Mouse (Mus musculus): ENCODE measurements around the gene Vti1a.
A peak's percentile ranks its signal among the peaks of the same experiment; 100 is the strongest.

Vti1a gene

GRCm38 (mm10) chr19:55316109-55316714 lies at the start of gene Vti1a:
Vti1a (plus strand) TSS chr19:55316295.
- DNase-seq (ENCODE audit: low spot score in 2 of 2): peak; percentile 76 to 81

- DNase-seq (ENCODE audit: low spot score in 2 of 2): no peak
Observed at GRCm38 (mm10) chr19:55266786-55267185, 49.3 kb upstream of the Vti1a start.

GRCm38 (mm10) chr19:55268150-55268549 lies 47.9 kb upstream of the Vti1a start:
- DNase-seq (ENCODE audit: low spot score in 2 of 2): no peak

- no peak for DNase-seq (ENCODE audit: low spot score in 2 of 2)
Observed at GRCm38 (mm10) chr19:55269051-55269450, 47.0 kb upstream of the Vti1a start.

- no peak for DNase-seq (ENCODE audit: low spot score in 2 of 2)
Observed at GRCm38 (mm10) chr19:55271448-55271847, 44.6 kb upstream of the Vti1a start.

GRCm38 (mm10) chr19:55273340-55273739 lies 42.8 kb upstream of the Vti1a start:
- no peak for DNase-seq (ENCODE audit: low spot score in 2 of 2)

GRCm38 (mm10) chr19:55276100-55276499 lies 40.0 kb upstream of the Vti1a start:
- no peak for DNase-seq (ENCODE audit: low spot score in 2 of 2)

- no peak for DNase-seq (ENCODE audit: low spot score in 2 of 2)
Observed at GRCm38 (mm10) chr19:55276770-55277169, 39.3 kb upstream of the Vti1a start.

GRCm38 (mm10) chr19:55284093-55284492 lies 32.0 kb upstream of the Vti1a start:
- DNase-seq (ENCODE audit: low spot score in 2 of 2): no peak

- no peak for DNase-seq (ENCODE audit: low spot score in 2 of 2)
Observed at GRCm38 (mm10) chr19:55286034-55286433, 30.1 kb upstream of the Vti1a start.

GRCm38 (mm10) chr19:55288974-55289373 lies 27.1 kb upstream of the Vti1a start:
- no peak for DNase-seq (ENCODE audit: low spot score in 2 of 2)

- DNase-seq (ENCODE audit: low spot score in 2 of 2): no peak
Observed at GRCm38 (mm10) chr19:55290621-55291270, 25.3 kb upstream of the Vti1a start.

- DNase-seq (ENCODE audit: low spot score in 2 of 2): no peak
Observed at GRCm38 (mm10) chr19:55292210-55292850, 23.8 kb upstream of the Vti1a start.

GRCm38 (mm10) chr19:55293175-55293574 lies 22.9 kb upstream of the Vti1a start:
- DNase-seq (ENCODE audit: low spot score in 2 of 2): no peak

- DNase-seq (ENCODE audit: low spot score in 2 of 2): no peak
Observed at GRCm38 (mm10) chr19:55295075-55295474, 21.0 kb upstream of the Vti1a start.

GRCm38 (mm10) chr19:55295556-55295955 lies 20.5 kb upstream of the Vti1a start:
- DNase-seq (ENCODE audit: low spot score in 2 of 2): no peak

GRCm38 (mm10) chr19:55296301-55296700 lies 19.8 kb upstream of the Vti1a start:
- DNase-seq (ENCODE audit: low spot score in 2 of 2): no peak

GRCm38 (mm10) chr19:55297489-55297888 lies 18.6 kb upstream of the Vti1a start:
- no peak for DNase-seq (ENCODE audit: low spot score in 2 of 2)

GRCm38 (mm10) chr19:55297961-55298360 lies 18.1 kb upstream of the Vti1a start:
- DNase-seq (ENCODE audit: low spot score in 2 of 2): no peak

GRCm38 (mm10) chr19:55299378-55299777 lies 16.7 kb upstream of the Vti1a start:
- DNase-seq (ENCODE audit: low spot score in 2 of 2): no peak

GRCm38 (mm10) chr19:55300525-55300924 lies 15.6 kb upstream of the Vti1a start:
- DNase-seq (ENCODE audit: low spot score in 2 of 2): no peak

- no peak for DNase-seq (ENCODE audit: low spot score in 2 of 2)
Observed at GRCm38 (mm10) chr19:55305024-55305423, 11.1 kb upstream of the Vti1a start.

- DNase-seq (ENCODE audit: low spot score in 2 of 2): no peak
Observed at GRCm38 (mm10) chr19:55311874-55312273, 4.2 kb upstream of the Vti1a start.
